In genomic region chr16:92060213-92060612, GRCm38 (mm10) we compare ENCODE assay signal across 9 mouse cellular contexts. TPM values are rescaled to one million over a fixed set of nuclear protein-coding genes. Genes with fewer than 3 reads are reported as not detected.
DNase-seq lines count a peak whose midpoint lies in the region; ATAC-seq and TF ChIP-seq lines count a peak whose summit lies in the region.
"Had no signal": no experiment of that assay in that cellular context is flagged by ENCODE, and none has a peak within 500 bp of the region (broad histone marks: within the 10 kb centered on the region; RNA-seq: fewer than 3 reads in every experiment).

No protein-coding gene starts in this region.

- peaks cover 41% of the 10 kb centered on the region for H3K36me3 ChIP-seq in limb, embryonic 12.5 days
- H3K36me3 ChIP-seq in limb, embryonic 10.5 days = peaks cover 35% of the 10 kb centered on the region
- H3K36me3 ChIP-seq in forebrain, embryonic 12.5 days (replicated peaks) = peaks cover 38% of the 10 kb centered on the region
- H3K36me3 ChIP-seq in midbrain, embryonic 14.5 days (ENCODE audit: control insufficient read depth, insufficient read depth, low read length) = peaks cover 17% of the 10 kb centered on the region

- peaks cover 6% of the 10 kb centered on the region for H3K4me1 ChIP-seq in cerebellum, adult 2 months (ENCODE audit: control insufficient read depth, insufficient read depth, low read length)
- peaks cover 24% of the 10 kb centered on the region for H3K4me1 ChIP-seq in limb, embryonic 12.5 days (replicated peaks)
- H3K4me1 ChIP-seq in limb, embryonic 10.5 days = peaks cover 22% of the 10 kb centered on the region
- peaks cover 26% of the 10 kb centered on the region for H3K4me1 ChIP-seq in forebrain, embryonic 12.5 days
- H3K4me1 ChIP-seq in midbrain, embryonic 14.5 days (ENCODE audit: control insufficient read depth, insufficient read depth, low read length) = peaks cover 21% of the 10 kb centered on the region

- H3K27me3 ChIP-seq in cerebellum, adult 2 months (ENCODE audit: control insufficient read depth, insufficient read depth, low read length) = no peaks in the 10 kb centered on the region
- H3K27me3 ChIP-seq in limb, embryonic 12.5 days = no peaks in the 10 kb centered on the region
- no peaks in the 10 kb centered on the region for H3K27me3 ChIP-seq in limb, embryonic 10.5 days (ENCODE audit: low read depth, poor library complexity, severe bottlenecking)
- H3K27me3 ChIP-seq in forebrain, embryonic 12.5 days = no peaks in the 10 kb centered on the region
- H3K27me3 ChIP-seq in midbrain, embryonic 14.5 days (ENCODE audit: control insufficient read depth, insufficient read depth, low read length) = no peaks in the 10 kb centered on the region

- DNase-seq in cerebellum, adult 2 months = no peak
- DNase-seq in cerebellum, postnatal 4 days (ENCODE audit: low spot score in 2 of 2) = no peak
- no peak for DNase-seq in limb, embryonic 10.5 days (ENCODE audit: low spot score)
- DNase-seq in midbrain, embryonic 14.5 days = no peak
- no peak for DNase-seq in spleen, postnatal 36 days (ENCODE audit: low spot score in 2 of 2)
- DNase-seq in layer of hippocampus, postnatal 14 days (ENCODE audit: low spot score in 2 of 2) = no peak

- H3K4me3 ChIP-seq in cerebellum, adult 2 months (replicated peaks; ENCODE audit: insufficient read depth, low read depth, low read length) = peak overlapping the region; percentile 24
- no peak overlapping the region for H3K4me3 ChIP-seq in limb, embryonic 12.5 days (replicated peaks)
- H3K4me3 ChIP-seq in limb, embryonic 10.5 days = no peak overlapping the region
- H3K4me3 ChIP-seq in forebrain, embryonic 12.5 days (replicated peaks) = no peak overlapping the region; the same call in 1 of the 2 replicates
- peak overlapping the region; percentile 88 for H3K4me3 ChIP-seq in midbrain, embryonic 14.5 days (replicated peaks; ENCODE audit: low read depth, low read length)

- peak overlapping the region; percentile 84 for H3K4me2 ChIP-seq in limb, embryonic 12.5 days
- peak overlapping the region; percentile 84 for H3K4me2 ChIP-seq in forebrain, embryonic 12.5 days
- H3K4me2 ChIP-seq in midbrain, embryonic 14.5 days (ENCODE audit: low read length) = peak overlapping the region; percentile 84

- 0 out of 2 replicates have a peak, but pooled peaks cover 3% of the 10 kb centered on the region for H3K9me3 ChIP-seq in limb, embryonic 12.5 days
- H3K9me3 ChIP-seq in limb, embryonic 10.5 days (replicated peaks) = no peaks in the 10 kb centered on the region
- H3K9me3 ChIP-seq in forebrain, embryonic 12.5 days = no peaks in the 10 kb centered on the region
- no peaks in the 10 kb centered on the region for H3K9me3 ChIP-seq in midbrain, embryonic 14.5 days (ENCODE audit: control insufficient read depth, low read length)

- no peak overlapping the region for H3K9ac ChIP-seq in limb, embryonic 12.5 days (replicated peaks)
- H3K9ac ChIP-seq in forebrain, embryonic 12.5 days = no peak overlapping the region
- no peak overlapping the region; the same call in 1 of the 2 replicates for H3K9ac ChIP-seq in midbrain, embryonic 14.5 days (replicated peaks; ENCODE audit: low read length)

- no peak for TF ChIP-seq POLR2A in cerebellum, adult 2 months (IDR thresholded peaks at IDR 0.05; ENCODE audit: borderline replicate concordance, insufficient read depth, low read length)

- WGBS in cerebellum, adult 2 months = 72% methylated on average over 3 of the region's 3 CpGs
- 83% methylated on average over 3 of the region's 3 CpGs for WGBS in limb, embryonic 12.5 days
- WGBS in limb, embryonic 10.5 days = 89% methylated on average over 3 of the region's 3 CpGs
- 69% methylated on average over 3 of the region's 3 CpGs for whole genome bisulfite sequencing in forebrain, embryonic 12.5 days
- WGBS in midbrain, embryonic 14.5 days = 67% methylated on average over 3 of the region's 3 CpGs

- TF ChIP-seq CTCF in cerebellum, adult 2 months (IDR thresholded peaks at IDR 0.05; ENCODE audit: borderline replicate concordance, insufficient read depth, low read depth, low read length) = no peak

- H3K27ac ChIP-seq in cerebellum, adult 2 months (ENCODE audit: insufficient read depth, low read length) = peak overlapping the region; percentile 17; the same call in 1 of the 2 replicates
- H3K27ac ChIP-seq in limb, embryonic 12.5 days = no peak overlapping the region
- no peak overlapping the region for H3K27ac ChIP-seq in limb, embryonic 10.5 days
- no peak overlapping the region for H3K27ac ChIP-seq in forebrain, embryonic 12.5 days
- H3K27ac ChIP-seq in midbrain, embryonic 14.5 days (replicated peaks; ENCODE audit: low read depth, low read length) = no peak overlapping the region

- ATAC-seq in limb, embryonic 12.5 days (ENCODE audit: insufficient number of reproducible peaks, insufficient read depth, low FRiP score, low TSS enrichment, low read depth) = no peak
- ATAC-seq in forebrain, embryonic 12.5 days (ENCODE audit: low FRiP score) = no peak
- no peak for ATAC-seq in midbrain, embryonic 14.5 days (ENCODE audit: low FRiP score, low TSS enrichment)
- ATAC-seq: lung, postnatal 0 days had no signal

RNA-seq across cellular contexts. Expression of gene Slc5a3, which starts 2.1 kb away (rescaled TPM):
- 7.3 and 8.3 TPM in 2 replicates for polyA plus RNA-seq in cerebellum, adult 2 months (2012; rRNA removed)
- polyA plus RNA-seq in limb, embryonic 12.5 days (2016; fragmentation: Nextera tagmentation; extraction: Ambion mirVana) = 10.0 and 10.2 TPM in 2 replicates
- polyA plus RNA-seq in limb, embryonic 10.5 days (2016; fragmentation: Nextera tagmentation; extraction: Ambion mirVana) = 8.0 and 9.3 TPM in 2 replicates
- polyA plus RNA-seq in forebrain, embryonic 12.5 days (2016; fragmentation: Nextera tagmentation; extraction: Ambion mirVana) = 14.0 TPM in 2 replicates
- 22.2 and 30.6 TPM in 2 replicates for polyA plus RNA-seq in midbrain, embryonic 14.5 days (2014; fragmentation: Nextera tagmentation; extraction: Ambion mirVana)
- total RNA-seq in layer of hippocampus, postnatal 14 days (2021) = 10 to 100 TPM; 15.1 to 17.6 TPM

RNA-seq across cellular contexts. Expression of gene Gm49711, which starts 2.1 kb away (rescaled TPM):
- 0.38 TPM in 2 replicates for polyA plus RNA-seq in cerebellum, adult 2 months (2012; rRNA removed)
- 0.28 TPM in 1 of 2 replicates, not detected in the other for polyA plus RNA-seq in limb, embryonic 12.5 days (2016; fragmentation: Nextera tagmentation; extraction: Ambion mirVana)
- polyA plus RNA-seq in limb, embryonic 10.5 days (2016; fragmentation: Nextera tagmentation; extraction: Ambion mirVana) = 0.30 TPM in 1 of 2 replicates, not detected in the other
- polyA plus RNA-seq in forebrain, embryonic 12.5 days (2016; fragmentation: Nextera tagmentation; extraction: Ambion mirVana) = 0.29 TPM in 1 of 2 replicates, not detected in the other
- polyA plus RNA-seq in midbrain, embryonic 14.5 days (2014; fragmentation: Nextera tagmentation; extraction: Ambion mirVana) = 0.74 and 1.3 TPM in 2 replicates
- total RNA-seq in layer of hippocampus, postnatal 14 days (2021) = not detected

RNA-seq across cellular contexts. Expression of gene Mrps6, which starts 2.1 kb away (rescaled TPM):
- 76.6 and 84.1 TPM in 2 replicates for polyA plus RNA-seq in cerebellum, adult 2 months (2012; rRNA removed)
- 87.5 and 98.7 TPM in 2 replicates for polyA plus RNA-seq in limb, embryonic 12.5 days (2016; fragmentation: Nextera tagmentation; extraction: Ambion mirVana)
- polyA plus RNA-seq in limb, embryonic 10.5 days (2016; fragmentation: Nextera tagmentation; extraction: Ambion mirVana) = 92.2 and 111 TPM in 2 replicates
- 124 and 133 TPM in 2 replicates for polyA plus RNA-seq in forebrain, embryonic 12.5 days (2016; fragmentation: Nextera tagmentation; extraction: Ambion mirVana)
- polyA plus RNA-seq in midbrain, embryonic 14.5 days (2014; fragmentation: Nextera tagmentation; extraction: Ambion mirVana) = 168 and 184 TPM in 2 replicates
- 10 to 100 TPM; 46.2 to 62.5 TPM for total RNA-seq in layer of hippocampus, postnatal 14 days (2021)

Comparison
In these comparisons a context has a peak if more than half of its experiments do, and no peak if none do; other contexts are left out.
1. H3K4me3 ChIP-seq: peak in cerebellum, adult 2 months (single experiment) and midbrain, embryonic 14.5 days (single experiment); none in limb, embryonic 12.5 days (single experiment), limb, embryonic 10.5 days (single experiment) and forebrain, embryonic 12.5 days (single experiment).
2. Peak in every context shown above with its lines, with median percentiles within 50 percentile points of each other: H3K4me2 ChIP-seq.